Mouse (Mus musculus) heart, adult 2 months (tissue): ENCODE measurements at regions not wholly inside any gene's neighbourhood (a gene's known extent, or its start where the extent isn't known, plus 50 kb on each side); places are given as distances from the start of the nearest gene placed in this dataset.

Experiments used
- DNase-seq, 2 experiments: peaks; one replicate each; pipeline ENCODE4 v3.0.0; 2021
- H3K27ac ChIP-seq: fragments of 200-600 bp; 2 replicates; pipeline ENCODE4 v1.8.1; 2022
- H3K27me3 ChIP-seq: fragments of 200-500 bp; 2 replicates; pipeline ENCODE4 v1.6.1; 2012; ENCODE audit warnings: mild to moderate bottlenecking, low read length, inconsistent platforms, mixed read lengths; ENCODE audit not compliant: control insufficient read depth, insufficient read depth
- H3K36me3 ChIP-seq: fragments of 200-500 bp; 2 replicates; pipeline ENCODE4 v1.6.1; 2012; ENCODE audit warnings: low read length, inconsistent platforms; ENCODE audit not compliant: control insufficient read depth, insufficient read depth
- H3K4me1 ChIP-seq: fragments of 200-500 bp; 2 replicates; pipeline ENCODE4 v1.6.1; 2011; ENCODE audit warnings: low read length; ENCODE audit not compliant: control insufficient read depth, insufficient read depth
- H3K4me3 ChIP-seq: fragments of 200-600 bp; 2 replicates; pipeline ENCODE4 v1.8.1; 2022
- H3K79me2 ChIP-seq: fragments of 200-500 bp; replicated peaks from 2 replicates; pipeline ENCODE4 v1.6.1; 2012; ENCODE audit warnings: mild to moderate bottlenecking, inconsistent platforms, low read length, moderate library complexity, mixed read lengths; ENCODE audit not compliant: control insufficient read depth, insufficient read depth
- H3K9ac ChIP-seq: fragments of 200-500 bp; 2 replicates; pipeline ENCODE4 v1.6.1; 2012; ENCODE audit warnings: low read depth, mild to moderate bottlenecking, control low read depth, inconsistent platforms, low read length, mixed read lengths
- CTCF ChIP-seq: fragments of 200-600 bp; IDR thresholded peaks from 2 replicates; pipeline ENCODE4 v1.8.1; 2022; ENCODE audit warnings: antibody characterized with exemption, mild to moderate bottlenecking, moderate library complexity
- EP300 ChIP-seq: fragments of 200-500 bp; IDR thresholded peaks from 2 replicates; pipeline ENCODE4 v1.6.1; 2011; ENCODE audit warnings: low read depth, low read length, control low read depth; ENCODE audit not compliant: insufficient read depth
- POLR2A ChIP-seq: fragments of 200-500 bp; IDR thresholded peaks from 2 replicates; pipeline ENCODE4 v1.6.1; 2011; ENCODE audit warnings: mild to moderate bottlenecking, low read depth, low read length, control low read depth; ENCODE audit not compliant: insufficient read depth
- WGBS: fragments of 180-500 bp; shearing (Covaris S2); methylation state at CpG from one replicate; pipeline ENCODE4 v1.1.7; 2018; 5-methylcytosine and 5-hydroxymethylcytosine counted together
- intact Hi-C: fragments of 180-260 bp; cut with DNase I; formaldehyde crosslinking; loops from one replicate; pipeline ENCODE4 v1.15.1; 2025

- Histone ChIP-seq H3K36me3 (no peaks in the 10 kb centered on the region), H3K27ac (no peak overlapping the region), H3K4me1 (no peaks in the 10 kb centered on the region), H3K4me3 (no peak overlapping the region), H3K27me3 (no peaks in the 10 kb centered on the region), H3K79me2 (no peaks in the 10 kb centered on the region), H3K9ac (no peak overlapping the region)
- 90% methylated on average over 3 of the region's 3 CpGs for WGBS
- no peak for DNase-seq
- no peak for TF ChIP-seq CTCF
- TF ChIP-seq EP300: no peak
- no peak for TF ChIP-seq POLR2A
- intact Hi-C loops: no loop called here
Observed at GRCm38 (mm10) chr2:138046918-138047317, 209.4 kb upstream of the Btbd3 start.

- intact Hi-C loops: no loop called here
- H3K36me3 ChIP-seq: no peaks in the 10 kb centered on the region
- no peaks in the 10 kb centered on the region for H3K27me3 ChIP-seq
- no peaks in the 10 kb centered on the region for H3K4me1 ChIP-seq
- TF ChIP-seq CTCF: no peak
- TF ChIP-seq POLR2A: no peak
- TF ChIP-seq EP300: no peak
- DNase-seq: no peak
- 40% methylated on average over 5 of the region's 5 CpGs for WGBS
- H3K79me2 ChIP-seq: no peaks in the 10 kb centered on the region
- no peak overlapping the region for H3K9ac ChIP-seq
- no peak overlapping the region for H3K4me3 ChIP-seq
- no peak overlapping the region for H3K27ac ChIP-seq
Observed at GRCm38 (mm10) chr2:138045933-138046642, 210.3 kb upstream of the Btbd3 start.

- no peak for TF ChIP-seq CTCF
- H3K9ac ChIP-seq: no peak overlapping the region; the same call in 1 of the 2 replicates
- H3K4me3 ChIP-seq: no peak overlapping the region
- intact Hi-C loops: no loop called here
- no peaks in the 10 kb centered on the region for H3K36me3 ChIP-seq
- H3K27ac ChIP-seq: peak overlapping the region; percentile 44
- no peaks in the 10 kb centered on the region for H3K27me3 ChIP-seq
- 68% methylated on average over 6 of the region's 6 CpGs for WGBS
- H3K4me1 ChIP-seq: 0 out of 2 replicates have a peak, but pooled peaks cover 1% of the 10 kb centered on the region
- no peaks in the 10 kb centered on the region for H3K79me2 ChIP-seq
- DNase-seq: peak in 1 of 2 experiments; percentile 5
Observed at GRCm38 (mm10) chr2:138040706-138041105, 215.7 kb upstream of the Btbd3 start.

GRCm38 (mm10) chr2:138040302-138040701 is 216.1 kb upstream of the Btbd3 start:
- peak; percentile 28 to 51 for DNase-seq
- WGBS: 75% methylated on average over 5 of the region's 5 CpGs
- Histone ChIP-seq H3K79me2 (no peaks in the 10 kb centered on the region), H3K27ac (no peak overlapping the region), H3K36me3 (no peaks in the 10 kb centered on the region), H3K4me3 (no peak overlapping the region), H3K27me3 (no peaks in the 10 kb centered on the region), H3K9ac (no peak overlapping the region), H3K4me1 (0 out of 2 replicates have a peak, but pooled peaks cover 1% of the 10 kb centered on the region)
- TF ChIP-seq POLR2A (no peak), CTCF (no peak), EP300 (no peak)
- intact Hi-C loops: no loop called here

- 85% methylated on average over 8 of the region's 8 CpGs for WGBS
- no peak overlapping the region for H3K9ac ChIP-seq
- no peaks in the 10 kb centered on the region for H3K27me3 ChIP-seq
- peaks cover 1% of the 10 kb centered on the region; the same call in 1 of the 2 replicates for H3K4me1 ChIP-seq
- intact Hi-C loops: loop anchor here (5.0 kb wide), 1 partner anchor 678 kb away; no protein-coding TSS in a partner anchor
- no peaks in the 10 kb centered on the region for H3K36me3 ChIP-seq
- H3K4me3 ChIP-seq: no peak overlapping the region
- DNase-seq: no peak
- no peaks in the 10 kb centered on the region for H3K79me2 ChIP-seq
- TF ChIP-seq CTCF (no peak), POLR2A (no peak), EP300 (no peak)
- H3K27ac ChIP-seq: no peak overlapping the region; the same call in 1 of the 2 replicates
Observed at GRCm38 (mm10) chr2:138034123-138034736, 222.1 kb upstream of the Btbd3 start.
